ENCODE assay signal across 7 mouse cellular contexts in the genomic region with DNA sequence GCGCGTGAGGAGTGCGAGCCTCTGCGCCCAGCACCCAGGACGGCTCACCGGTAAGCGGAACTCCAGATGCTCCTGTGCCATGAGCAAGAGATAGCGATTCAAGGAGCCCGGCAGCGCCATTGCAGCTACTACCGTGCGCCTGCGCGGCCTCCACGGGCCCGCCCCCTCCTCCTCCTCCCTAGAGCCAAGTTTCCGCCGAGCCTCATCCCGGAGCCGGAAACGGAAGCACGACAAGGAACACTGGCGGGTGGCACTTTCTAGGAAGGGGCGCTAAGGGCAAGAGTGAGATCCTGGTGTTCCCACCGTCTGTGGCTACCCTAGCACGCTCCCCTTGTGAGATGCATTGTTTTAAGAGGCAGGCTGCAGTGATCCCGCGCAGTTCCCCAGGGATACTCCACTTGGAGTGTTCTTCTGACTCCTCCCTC. TPM values are rescaled to one million over a fixed set of nuclear protein-coding genes. Genes with fewer than 3 reads are reported as not detected.
DNase-seq lines count a peak whose midpoint lies in the region; ATAC-seq lines count a peak whose summit lies in the region.

Trmt11 (minus strand) TSS at position 208 of the 425 bp plus-strand sequence.

- peak within 1 kb of the TSS; percentile 85 for H3K9ac ChIP-seq in limb, embryonic 11.5 days (ENCODE audit: low read length)
- H3K9ac ChIP-seq in midbrain, embryonic 14.5 days (replicated peaks; ENCODE audit: low read length) = peak within 1 kb of the TSS; percentile 65

- peak; percentile 94 for DNase-seq in adrenal gland, postnatal 10 days
- peak; percentile 94 for DNase-seq in embryonic facial prominence, embryonic 10.5 days (ENCODE audit: low spot score)
- DNase-seq in kidney, adult 18-20 months = peak; percentile 92
- peak; percentile 90 for DNase-seq in limb, embryonic 11.5 days (ENCODE audit: low spot score)
- DNase-seq in midbrain, embryonic 14.5 days = peak; percentile 96
- DNase-seq in spleen, adult 18-20 months = peak; percentile 72 to 84

- peaks cover 23% of the 10 kb centered on the region for H3K36me3 ChIP-seq in embryonic facial prominence, embryonic 10.5 days (replicated peaks)
- H3K36me3 ChIP-seq in limb, embryonic 11.5 days (ENCODE audit: control insufficient read depth, insufficient read depth, low read length) = 0 out of 2 replicates have a peak, but pooled peaks cover 2% of the 10 kb centered on the region
- H3K36me3 ChIP-seq in midbrain, embryonic 14.5 days (ENCODE audit: control insufficient read depth, insufficient read depth, low read length) = peaks cover 15% of the 10 kb centered on the region

- H3K4me1 ChIP-seq in embryonic facial prominence, embryonic 10.5 days = peaks cover 12% of the 10 kb centered on the region
- no peaks in the 10 kb centered on the region for H3K4me1 ChIP-seq in limb, embryonic 11.5 days (ENCODE audit: control insufficient read depth, insufficient read depth, low read length)
- peaks cover 18% of the 10 kb centered on the region for H3K4me1 ChIP-seq in midbrain, embryonic 14.5 days (ENCODE audit: control insufficient read depth, insufficient read depth, low read length)

- H3K27me3 ChIP-seq in embryonic facial prominence, embryonic 10.5 days (replicated peaks; ENCODE audit: low read depth, poor library complexity, severe bottlenecking) = no peaks in the 10 kb centered on the region
- no peaks in the 10 kb centered on the region for H3K27me3 ChIP-seq in limb, embryonic 11.5 days (ENCODE audit: control insufficient read depth, insufficient read depth, low read length)
- H3K27me3 ChIP-seq in midbrain, embryonic 14.5 days (ENCODE audit: control insufficient read depth, insufficient read depth, low read length) = no peaks in the 10 kb centered on the region

- peak within 1 kb of the TSS; percentile 88 for H3K4me3 ChIP-seq in embryonic facial prominence, embryonic 10.5 days
- peak within 1 kb of the TSS; percentile 86 for H3K4me3 ChIP-seq in limb, embryonic 11.5 days (ENCODE audit: low read depth, low read length)
- H3K4me3 ChIP-seq in midbrain, embryonic 14.5 days (replicated peaks; ENCODE audit: low read depth, low read length) = peak within 1 kb of the TSS; percentile 62

- peak; percentile 94 for ATAC-seq in granulocyte monocyte progenitor cell, adult 5-6 weeks (replicated peaks; ENCODE audit: poor library complexity, severe bottlenecking)
- peak; percentile 88 for ATAC-seq in limb, embryonic 11.5 days (ENCODE audit: insufficient number of reproducible peaks, low FRiP score, low TSS enrichment, low read depth)
- peak; percentile 94 for ATAC-seq in midbrain, embryonic 14.5 days (ENCODE audit: low FRiP score, low TSS enrichment)

- H3K9me3 ChIP-seq in embryonic facial prominence, embryonic 10.5 days = no peaks in the 10 kb centered on the region
- no peaks in the 10 kb centered on the region for H3K9me3 ChIP-seq in limb, embryonic 11.5 days (ENCODE audit: control insufficient read depth, low read length)
- H3K9me3 ChIP-seq in midbrain, embryonic 14.5 days (ENCODE audit: control insufficient read depth, low read length) = no peaks in the 10 kb centered on the region

- peak within 1 kb of the TSS; percentile 95 for H3K27ac ChIP-seq in embryonic facial prominence, embryonic 10.5 days (replicated peaks)
- H3K27ac ChIP-seq in limb, embryonic 11.5 days (replicated peaks; ENCODE audit: low read depth, low read length) = peak within 1 kb of the TSS; percentile 75
- H3K27ac ChIP-seq in midbrain, embryonic 14.5 days (replicated peaks; ENCODE audit: low read depth, low read length) = peak within 1 kb of the TSS; percentile 80

- H3K4me2 ChIP-seq in limb, embryonic 11.5 days (ENCODE audit: low read depth, severe bottlenecking) = peak within 1 kb of the TSS; percentile 86
- H3K4me2 ChIP-seq in midbrain, embryonic 14.5 days (ENCODE audit: low read length) = peak within 1 kb of the TSS; percentile 86

- under 1% methylated on average over 28 of the region's 28 CpGs for WGBS in embryonic facial prominence, embryonic 10.5 days
- under 1% methylated on average over 24 of the region's 28 CpGs for WGBS in limb, embryonic 11.5 days
- WGBS in midbrain, embryonic 14.5 days = 1% methylated on average over 22 of the region's 28 CpGs

RNA-seq across cellular contexts. Expression of gene Trmt11, which starts in this region (rescaled TPM):
- 10 to 100 TPM in 1 of 2 experiments, 1 to 10 TPM in 1; 7.3 to 11.5 TPM for total RNA-seq in adrenal gland, postnatal 10 days (2021)
- 30.9 and 31.8 TPM in 2 replicates for polyA plus RNA-seq in embryonic facial prominence, embryonic 10.5 days (2016; fragmentation: Nextera tagmentation; extraction: Ambion mirVana)
- 18.9 and 24.3 TPM in 2 replicates for total RNA-seq in granulocyte monocyte progenitor cell, adult 5-6 weeks (2014; fragmentation: Nextera tagmentation)
- 23.4 and 28.0 TPM in 2 replicates for total RNA-seq in granulocyte monocyte progenitor cell, adult 5-6 weeks (2017)
- polyA plus RNA-seq in limb, embryonic 11.5 days (2014; fragmentation: Nextera tagmentation; extraction: Ambion mirVana) = 31.8 and 36.3 TPM in 2 replicates
- 19.7 TPM in 2 replicates for polyA plus RNA-seq in midbrain, embryonic 14.5 days (2014; fragmentation: Nextera tagmentation; extraction: Ambion mirVana)

Comparison
In these comparisons a context has a peak if more than half of its experiments do, and no peak if none do; other contexts are left out.
1. Peak in every context shown above with its lines: DNase-seq, ATAC-seq, H3K4me3 ChIP-seq and H3K27ac ChIP-seq.